Mouse (Mus musculus): ENCODE data around the gene Fibcd1.

- TF ChIP-seq CTCF (IDR thresholded peaks at IDR 0.05; ENCODE audit: insufficient read depth, low read length) (no peak), POLR2A (IDR thresholded peaks at IDR 0.05; ENCODE audit: borderline replicate concordance, extremely low read depth, low read depth, low read length) (no peak)
Measured at GRCm38 (mm10) chr2:31874290-31874855, 28.6 kb upstream of the Fibcd1 start.

Measured in lung, adult 2 months (tissue).